Mouse (Mus musculus) intestine, embryonic 16.5 days (tissue): Measurements from ENCODE around the gene Klhl42. TPM values are rescaled to one million over a fixed set of nuclear protein-coding genes. Genes with fewer than 3 reads are reported as not detected.

Source experiments
- ATAC-seq: fragments of 200-750 bp; cut with Nextera tagmentation; 2 replicates; pipeline ENCODE4 v1.8.0; 2017; ENCODE audit warnings: moderate TSS enrichment, moderate library complexity
- H3K27ac ChIP-seq: fragments of 300-500 bp; sonication (generic); 2 replicates; pipeline ENCODE4 v1.5.1; 2014; ENCODE audit warnings: mild to moderate bottlenecking, low read length
- H3K27me3 ChIP-seq: fragments of 300-500 bp; sonication (generic); replicated peaks from 2 replicates; pipeline ENCODE4 v1.6.1; 2014; ENCODE audit warnings: low read length, control low read depth, mixed read lengths; ENCODE audit not compliant: control insufficient read depth, insufficient read depth
- H3K36me3 ChIP-seq: fragments of 300-500 bp; sonication (generic); 2 replicates; pipeline ENCODE4 v1.6.1; 2014; ENCODE audit warnings: low read length, control low read depth; ENCODE audit not compliant: control insufficient read depth, insufficient read depth
- H3K4me1 ChIP-seq: fragments of 300-500 bp; sonication (generic); 2 replicates; pipeline ENCODE4 v1.6.1; 2014; ENCODE audit warnings: low read length, control low read depth, mixed read lengths; ENCODE audit not compliant: control insufficient read depth, insufficient read depth
- H3K4me2 ChIP-seq: fragments of 300-500 bp; sonication (generic); 2 replicates; pipeline ENCODE4 v1.6.1; 2014; ENCODE audit warnings: low read depth, low read length, control low read depth
- H3K4me3 ChIP-seq: fragments of 300-500 bp; sonication (generic); 2 replicates; pipeline ENCODE4 v1.5.1; 2014; ENCODE audit warnings: mild to moderate bottlenecking, low read length
- H3K9ac ChIP-seq: fragments of 300-500 bp; sonication (generic); 2 replicates; pipeline ENCODE4 v1.6.1; 2014; ENCODE audit warnings: low read depth, low read length
- H3K9me3 ChIP-seq: fragments of 300-500 bp; sonication (generic); 2 replicates; pipeline ENCODE4 v1.6.1; 2016; ENCODE audit warnings: low read length, control low read depth; ENCODE audit not compliant: control insufficient read depth
- WGBS: fragments of 180-500 bp; shearing (Covaris S2); extraction: QIAGEN DNeasy Blood & Tissue Kit; methylation state at CpG from one replicate; pipeline ENCODE4 v1.1.7; 2014; 5-methylcytosine and 5-hydroxymethylcytosine counted together
- polyA plus RNA-seq: library from polyadenylated mRNA; unstranded; fragments of >200 nt; fragmentation: Nextera tagmentation; extraction: Ambion mirVana; gene quantifications from 2 replicates; pipeline ENCODE4 v1.2.1, GENCODE M21; 2015

Gene Klhl42
- polyA plus RNA-seq, 1 experiment from 2014 or later: 4.6 TPM

DNA sequence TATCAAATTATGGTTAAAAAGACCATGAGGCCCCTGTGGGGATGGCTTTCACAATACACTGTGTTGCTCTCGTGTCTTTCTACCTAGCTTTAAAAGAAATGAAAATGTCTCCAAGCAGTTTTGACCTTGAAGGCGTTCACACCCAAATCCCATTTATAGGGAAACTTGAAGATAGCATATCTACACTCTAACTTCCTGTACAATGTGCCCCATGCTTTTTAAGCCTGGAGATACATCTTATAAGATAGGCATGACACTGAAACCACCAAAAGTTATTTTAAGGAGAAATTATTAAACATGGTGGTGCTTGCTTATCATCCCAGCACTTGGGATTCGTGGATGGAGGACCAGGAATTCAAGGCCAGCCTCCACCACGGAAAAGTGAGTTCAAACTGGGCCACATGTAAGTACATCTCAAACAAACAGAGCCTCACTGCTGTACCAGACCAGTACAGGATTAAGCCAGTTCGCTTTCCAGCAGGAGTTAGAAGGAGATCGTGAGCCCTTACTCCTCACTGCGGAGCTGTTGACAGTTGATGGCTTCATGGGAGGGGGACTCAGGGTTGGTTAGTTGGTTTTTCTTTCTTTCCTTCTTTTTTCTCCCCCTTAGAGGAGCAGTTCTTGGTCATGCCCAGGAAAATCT lies 5.7 kb upstream of the Klhl42 start:
- no peaks in the 10 kb centered on the region for H3K9me3 ChIP-seq
- no peaks in the 10 kb centered on the region for H3K27me3 ChIP-seq
- H3K9ac ChIP-seq: no peak overlapping the region
- H3K4me2 ChIP-seq: no peak overlapping the region
- 63% methylated on average over 7 of the region's 7 CpGs for WGBS
- no peak overlapping the region for H3K4me3 ChIP-seq
- peaks cover 6% of the 10 kb centered on the region; the same call in 1 of the 2 replicates for H3K4me1 ChIP-seq
- no peaks in the 10 kb centered on the region for H3K36me3 ChIP-seq
- H3K27ac ChIP-seq: no peak overlapping the region
- no peak for ATAC-seq

GRCm38 (mm10) chr6:147086594-147087225 lies 4.5 kb upstream of the Klhl42 start, which contains the start of gene Mansc4:
Gene Mansc4, minus strand, starts transcription at chr6:147087032.
- Histone ChIP-seq H3K9ac (peak within 1 kb of the TSS; percentile 48), H3K4me3 (peak within 1 kb of the TSS; percentile 21; the same call in 1 of the 2 replicates), H3K9me3 (no peaks in the 10 kb centered on the region), H3K27me3 (no peaks in the 10 kb centered on the region), H3K36me3 (no peaks in the 10 kb centered on the region), H3K4me2 (peak within 1 kb of the TSS; percentile 40), H3K27ac (peak within 1 kb of the TSS; percentile 72), H3K4me1 (peaks cover 10% of the 10 kb centered on the region; the same call in 1 of the 2 replicates)
- ATAC-seq: peak; percentile 9; the same call in 1 of the 2 replicates
- 15% methylated on average over 20 of the region's 20 CpGs for WGBS

GRCm38 (mm10) chr6:147087736-147088135 lies 3.4 kb upstream of the Klhl42 start:
- WGBS: 50% methylated on average over 7 of the region's 7 CpGs
- no peak for ATAC-seq
- Histone ChIP-seq H3K27me3 (no peaks in the 10 kb centered on the region), H3K9me3 (no peaks in the 10 kb centered on the region), H3K4me3 (no peak overlapping the region), H3K9ac (no peak overlapping the region), H3K4me1 (peaks cover 16% of the 10 kb centered on the region), H3K36me3 (no peaks in the 10 kb centered on the region), H3K27ac (no peak overlapping the region), H3K4me2 (no peak overlapping the region)

GRCm38 (mm10) chr6:147088517-147088916 lies 2.7 kb upstream of the Klhl42 start:
- Histone ChIP-seq H3K27ac (no peak overlapping the region), H3K9me3 (no peaks in the 10 kb centered on the region), H3K4me3 (no peak overlapping the region), H3K36me3 (no peaks in the 10 kb centered on the region), H3K9ac (no peak overlapping the region), H3K4me2 (no peak overlapping the region), H3K4me1 (peaks cover 19% of the 10 kb centered on the region), H3K27me3 (no peaks in the 10 kb centered on the region)
- 83% methylated on average over 3 of the region's 3 CpGs for WGBS
- no peak for ATAC-seq

GRCm38 (mm10) chr6:147090191-147090590 lies 988 bp upstream of the Klhl42 start:
- H3K27ac ChIP-seq: no peak overlapping the region
- ATAC-seq: no peak
- no peak overlapping the region for H3K9ac ChIP-seq
- no peaks in the 10 kb centered on the region for H3K27me3 ChIP-seq
- H3K4me3 ChIP-seq: no peak overlapping the region
- WGBS: 81% methylated on average over 5 of the region's 5 CpGs
- no peak overlapping the region for H3K4me2 ChIP-seq
- peaks cover 19% of the 10 kb centered on the region for H3K4me1 ChIP-seq
- no peaks in the 10 kb centered on the region for H3K9me3 ChIP-seq
- H3K36me3 ChIP-seq: no peaks in the 10 kb centered on the region

DNA sequence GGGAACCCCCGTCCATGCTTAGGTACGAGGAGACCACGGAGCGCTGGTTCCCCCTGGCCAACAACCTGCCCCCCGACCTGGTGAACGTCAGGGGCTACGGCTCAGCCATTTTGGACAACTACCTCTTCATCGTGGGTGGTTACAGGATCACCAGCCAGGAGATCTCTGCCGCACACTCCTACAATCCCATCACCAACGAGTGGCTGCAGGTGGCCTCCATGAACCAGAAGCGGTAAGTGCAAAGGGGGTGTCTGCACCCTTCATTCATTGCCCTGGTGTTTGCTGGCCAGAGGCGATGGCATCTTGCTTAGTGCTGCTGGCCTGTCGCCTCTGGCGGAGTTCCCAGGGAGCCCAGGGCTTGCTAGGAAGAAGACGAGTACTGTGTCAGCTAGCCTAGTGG lies 957 bp downstream of the Klhl42 start:
- Histone ChIP-seq H3K27ac (peak overlapping the region; percentile 92), H3K27me3 (no peaks in the 10 kb centered on the region), H3K4me3 (peak overlapping the region; percentile 77), H3K9ac (peak overlapping the region; percentile 94), H3K4me1 (peaks cover 15% of the 10 kb centered on the region), H3K4me2 (peak overlapping the region; percentile 89), H3K9me3 (no peaks in the 10 kb centered on the region), H3K36me3 (0 out of 2 replicates have a peak, but pooled peaks cover 2% of the 10 kb centered on the region)
- ATAC-seq: peak; percentile 1; the same call in 1 of the 2 replicates
- WGBS: 2% methylated on average over 15 of the region's 15 CpGs

DNA sequence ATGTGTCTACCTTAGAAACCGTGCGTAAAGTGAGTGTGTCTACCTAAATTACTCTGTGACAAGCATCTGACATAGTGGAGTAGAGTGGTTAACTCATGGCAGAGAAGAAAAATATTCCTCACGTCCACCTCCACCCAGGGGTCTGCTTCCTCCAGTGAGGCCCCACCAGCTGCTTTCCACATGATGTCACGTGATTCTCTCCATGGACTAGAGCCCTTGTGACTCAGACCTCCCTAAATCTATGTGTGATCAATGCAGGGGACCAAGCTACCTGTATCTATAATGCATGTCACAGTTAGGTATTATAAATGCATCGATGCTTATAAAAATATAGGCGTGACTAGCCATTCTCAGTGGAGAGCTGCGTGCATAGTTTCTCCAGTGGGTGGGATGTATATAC lies 3.6 kb downstream of the Klhl42 start:
- Histone ChIP-seq H3K27ac (no peak overlapping the region), H3K9me3 (no peaks in the 10 kb centered on the region), H3K4me1 (peaks cover 28% of the 10 kb centered on the region), H3K36me3 (0 out of 2 replicates have a peak, but pooled peaks cover 2% of the 10 kb centered on the region), H3K4me2 (no peak overlapping the region), H3K4me3 (no peak overlapping the region), H3K27me3 (no peaks in the 10 kb centered on the region), H3K9ac (no peak overlapping the region)
- WGBS: 83% methylated on average over 7 of the region's 7 CpGs
- ATAC-seq: no peak

GRCm38 (mm10) chr6:147096109-147096508 lies 4.9 kb downstream of the Klhl42 start:
- no peak overlapping the region for H3K4me3 ChIP-seq
- H3K9ac ChIP-seq: no peak overlapping the region
- WGBS: 91% methylated on average over 4 of the region's 4 CpGs
- H3K9me3 ChIP-seq: no peaks in the 10 kb centered on the region
- no peaks in the 10 kb centered on the region for H3K27me3 ChIP-seq
- H3K36me3 ChIP-seq: 0 out of 2 replicates have a peak, but pooled peaks cover 2% of the 10 kb centered on the region
- no peak overlapping the region for H3K27ac ChIP-seq
- no peak for ATAC-seq
- no peak overlapping the region for H3K4me2 ChIP-seq
- H3K4me1 ChIP-seq: peaks cover 28% of the 10 kb centered on the region

GRCm38 (mm10) chr6:147096934-147097333 lies 5.8 kb downstream of the Klhl42 start:
- Histone ChIP-seq H3K36me3 (0 out of 2 replicates have a peak, but pooled peaks cover 2% of the 10 kb centered on the region), H3K4me1 (peaks cover 28% of the 10 kb centered on the region), H3K4me3 (no peak overlapping the region), H3K9me3 (no peaks in the 10 kb centered on the region), H3K9ac (no peak overlapping the region), H3K27me3 (no peaks in the 10 kb centered on the region), H3K27ac (no peak overlapping the region), H3K4me2 (no peak overlapping the region)
- no peak for ATAC-seq
- 73% methylated on average over 3 of the region's 3 CpGs for whole genome bisulfite sequencing
